ENCODE assay signal across 29 mouse cellular contexts in the genomic region with DNA sequence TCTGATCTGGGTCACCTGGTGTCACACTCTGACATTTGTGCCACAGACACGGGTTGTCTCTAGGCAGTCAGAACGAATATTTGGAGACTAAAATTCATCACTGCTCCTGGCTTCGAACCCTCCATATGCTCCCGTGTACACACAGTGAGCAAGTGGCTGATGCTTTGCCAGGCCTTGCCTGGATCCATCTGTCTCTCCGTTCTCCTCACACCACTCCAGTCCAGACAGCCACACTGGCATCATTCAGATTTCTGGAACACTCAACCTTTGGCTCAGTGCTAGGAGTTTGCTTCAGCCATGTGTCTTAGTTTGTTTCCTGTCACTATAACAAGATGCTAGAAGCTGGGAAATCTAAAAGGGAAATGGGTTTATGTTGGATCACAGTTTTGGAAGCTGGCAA.
DNase-seq lines count a peak whose midpoint lies in the region; ATAC-seq and TF ChIP-seq lines count a peak whose summit lies in the region.
"Had no signal": no experiment of that assay in that cellular context is flagged by ENCODE, and none has a peak within 500 bp of the region (broad histone marks: within the 10 kb centered on the region; RNA-seq: fewer than 3 reads in every experiment).

No protein-coding gene starts in this region.

- 78% methylated on average over 5 of the region's 5 CpGs for WGBS in forebrain, embryonic 14.5 days
- WGBS in forebrain, embryonic 12.5 days = 84% methylated on average over 5 of the region's 5 CpGs
- 60% methylated on average over 5 of the region's 5 CpGs for WGBS in forebrain, embryonic 16.5 days
- 82% methylated on average over 5 of the region's 5 CpGs for WGBS in intestine, embryonic 15.5 days

- H3K9ac ChIP-seq in forebrain, embryonic 14.5 days (ENCODE audit: low read length) = no peak overlapping the region
- H3K9ac ChIP-seq in forebrain, embryonic 12.5 days = no peak overlapping the region
- no peak overlapping the region for H3K9ac ChIP-seq in forebrain, embryonic 16.5 days (replicated peaks; ENCODE audit: low read depth, low read length)
- H3K9ac ChIP-seq in intestine, embryonic 15.5 days = no peak overlapping the region
- H3K9ac ChIP-seq: heart, embryonic 13.5 days; hindbrain, embryonic 15.5 days; kidney, embryonic 15.5 days; limb, embryonic 15.5 days; liver, embryonic 13.5 days; midbrain, embryonic 13.5 days had no signal

- no peak overlapping the region for H3K4me3 ChIP-seq in forebrain, embryonic 14.5 days (ENCODE audit: low read depth, low read length)
- H3K4me3 ChIP-seq in forebrain, embryonic 12.5 days (replicated peaks) = no peak overlapping the region
- H3K4me3 ChIP-seq in forebrain, embryonic 16.5 days (replicated peaks; ENCODE audit: low read length) = no peak overlapping the region
- H3K4me3 ChIP-seq in intestine, embryonic 15.5 days (replicated peaks) = no peak overlapping the region
- H3K4me3 ChIP-seq: heart, embryonic 13.5 days; hindbrain, embryonic 10.5 days; hindbrain, embryonic 15.5 days; kidney, embryonic 15.5 days; limb, embryonic 10.5 days; limb, embryonic 15.5 days; liver, embryonic 13.5 days; midbrain, embryonic 13.5 days had no signal

- H3K27me3 ChIP-seq in forebrain, embryonic 14.5 days (replicated peaks; ENCODE audit: control insufficient read depth, insufficient read depth, low read length) = no peaks in the 10 kb centered on the region
- H3K27me3 ChIP-seq in forebrain, embryonic 12.5 days = no peaks in the 10 kb centered on the region
- H3K27me3 ChIP-seq in forebrain, embryonic 16.5 days (replicated peaks; ENCODE audit: control insufficient read depth, insufficient read depth, low read length) = no peaks in the 10 kb centered on the region
- H3K27me3 ChIP-seq in intestine, embryonic 15.5 days (replicated peaks) = no peaks in the 10 kb centered on the region
- H3K27me3 ChIP-seq: heart, embryonic 13.5 days; hindbrain, embryonic 15.5 days; kidney, embryonic 15.5 days; liver, embryonic 13.5 days; midbrain, embryonic 13.5 days had no signal

- H3K27ac ChIP-seq in forebrain, embryonic 14.5 days (ENCODE audit: low read depth, low read length) = no peak overlapping the region
- no peak overlapping the region for H3K27ac ChIP-seq in forebrain, embryonic 12.5 days
- H3K27ac ChIP-seq in forebrain, embryonic 16.5 days (ENCODE audit: low read length) = no peak overlapping the region
- no peak overlapping the region for H3K27ac ChIP-seq in intestine, embryonic 15.5 days
- H3K27ac ChIP-seq: heart, embryonic 13.5 days; hindbrain, embryonic 10.5 days; hindbrain, embryonic 15.5 days; kidney, embryonic 15.5 days; limb, embryonic 10.5 days; limb, embryonic 15.5 days; liver, embryonic 13.5 days; midbrain, embryonic 13.5 days; stomach, postnatal 0 days had no signal

- H3K4me1 ChIP-seq in forebrain, embryonic 14.5 days (ENCODE audit: control insufficient read depth, insufficient read depth, low read length) = no peaks in the 10 kb centered on the region
- peaks cover 2% of the 10 kb centered on the region; the same call in 1 of the 2 replicates for H3K4me1 ChIP-seq in forebrain, embryonic 12.5 days
- no peaks in the 10 kb centered on the region for H3K4me1 ChIP-seq in forebrain, embryonic 16.5 days (replicated peaks; ENCODE audit: control insufficient read depth, insufficient read depth, low read length)
- H3K4me1 ChIP-seq in intestine, embryonic 15.5 days (replicated peaks) = 0 out of 2 replicates have a peak, but pooled peaks cover 3% of the 10 kb centered on the region
- H3K4me1 ChIP-seq: hindbrain, embryonic 15.5 days; limb, embryonic 15.5 days; liver, embryonic 13.5 days; midbrain, embryonic 13.5 days had no signal

- H3K9me3 ChIP-seq in forebrain, embryonic 14.5 days (replicated peaks; ENCODE audit: control insufficient read depth, low read length) = no peaks in the 10 kb centered on the region
- H3K9me3 ChIP-seq in forebrain, embryonic 12.5 days = no peaks in the 10 kb centered on the region
- H3K9me3 ChIP-seq in forebrain, embryonic 16.5 days (ENCODE audit: control insufficient read depth, low read length) = no peaks in the 10 kb centered on the region
- H3K9me3 ChIP-seq in intestine, embryonic 15.5 days = no peaks in the 10 kb centered on the region
- H3K9me3 ChIP-seq: heart, embryonic 13.5 days; hindbrain, embryonic 10.5 days; hindbrain, embryonic 15.5 days; kidney, embryonic 15.5 days; limb, embryonic 10.5 days; limb, embryonic 15.5 days; liver, embryonic 13.5 days; megakaryocyte, embryonic 14.5 days; midbrain, embryonic 13.5 days had no signal

- no peak for TF ChIP-seq POLR2A in brain, embryonic 14.5 days (IDR thresholded peaks at IDR 0.05; ENCODE audit: borderline replicate concordance, extremely low read depth, insufficient read depth, insufficient read length, poor library complexity, severe bottlenecking)

- no peak overlapping the region for H3K4me2 ChIP-seq in forebrain, embryonic 14.5 days (ENCODE audit: low read length)
- no peak overlapping the region for H3K4me2 ChIP-seq in forebrain, embryonic 12.5 days
- H3K4me2 ChIP-seq in forebrain, embryonic 16.5 days (ENCODE audit: low read length) = no peak overlapping the region
- no peak overlapping the region for H3K4me2 ChIP-seq in intestine, embryonic 15.5 days (replicated peaks)
- H3K4me2 ChIP-seq: heart, embryonic 13.5 days; hindbrain, embryonic 15.5 days; kidney, embryonic 15.5 days; limb, embryonic 15.5 days; liver, embryonic 13.5 days; midbrain, embryonic 13.5 days had no signal

- ATAC-seq in forebrain, embryonic 14.5 days = peak; percentile 60; the same call in 1 of the 2 replicates
- no peak for ATAC-seq in forebrain, embryonic 12.5 days (ENCODE audit: low FRiP score)
- ATAC-seq in forebrain, embryonic 16.5 days = peak; percentile 91
- ATAC-seq in intestine, embryonic 15.5 days = no peak
- ATAC-seq: inflammation-experienced regulatory T-cells, adult 6 months; midbrain, embryonic 13.5 days had no signal

- peak; percentile 71 for DNase-seq in forebrain, embryonic 14.5 days (ENCODE audit: low spot score)
- peak; percentile 42 to 62 for DNase-seq in layer of hippocampus, postnatal 10 days (ENCODE audit: low spot score in 2 of 2)
- DNase-seq in layer of hippocampus, postnatal 25 days (ENCODE audit: extremely low spot score in 1 of 2, low spot score in 1 of 2) = no peak
- peak; percentile 76 for DNase-seq in brain, embryonic 14.5 days (ENCODE audit: low read depth)
- DNase-seq: adrenal gland, postnatal 25 days; B cell, adult 2 months; gastrocnemius, postnatal 10 days; heart, postnatal 10 days; kidney, adult 18-20 months; kidney, postnatal 4 days; liver, embryonic 13.5 days; lung, adult 18-20 months; lung, postnatal 4 days; right cerebral cortex, postnatal 25 days; thymus, adult 18-20 months; thymus, postnatal 25 days had no signal

- no peak for TF ChIP-seq CTCF in brain, embryonic 14.5 days (IDR thresholded peaks at IDR 0.05; ENCODE audit: borderline replicate concordance, extremely low read depth, insufficient read depth, insufficient read length)

- H3K36me3 ChIP-seq in forebrain, embryonic 14.5 days (ENCODE audit: control insufficient read depth, insufficient read depth, low read length) = no peaks in the 10 kb centered on the region
- no peaks in the 10 kb centered on the region for H3K36me3 ChIP-seq in forebrain, embryonic 12.5 days (replicated peaks)
- no peaks in the 10 kb centered on the region for H3K36me3 ChIP-seq in forebrain, embryonic 16.5 days (ENCODE audit: control insufficient read depth, insufficient read depth)
- no peaks in the 10 kb centered on the region for H3K36me3 ChIP-seq in intestine, embryonic 15.5 days
- H3K36me3 ChIP-seq: heart, embryonic 13.5 days; hindbrain, embryonic 10.5 days; hindbrain, embryonic 15.5 days; kidney, embryonic 15.5 days; limb, embryonic 10.5 days; limb, embryonic 15.5 days; liver, embryonic 13.5 days; midbrain, embryonic 13.5 days had no signal

Comparison
In these comparisons a context has a peak if more than half of its experiments do, and no peak if none do; other contexts are left out.
1. ATAC-seq: peak in forebrain, embryonic 14.5 days (single experiment) and forebrain, embryonic 16.5 days (single experiment); none in forebrain, embryonic 12.5 days (single experiment) and intestine, embryonic 15.5 days (single experiment).
2. DNase-seq: peak in forebrain, embryonic 14.5 days (single experiment), layer of hippocampus, postnatal 10 days (2 of 2) and brain, embryonic 14.5 days (single experiment); none in layer of hippocampus, postnatal 25 days (0 of 2).